Mouse (Mus musculus) lung, postnatal 0 days (tissue): ENCODE measurements around the gene Plekhh2.

ENCODE experiments used
- CTCF ChIP-seq: IDR thresholded peaks from 2 replicates; pipeline ENCODE4 v1.5.1; 2016; ENCODE audit warnings: antibody characterized with exemption, mild to moderate bottlenecking
- EP300 ChIP-seq: IDR thresholded peaks from 2 replicates; pipeline ENCODE4 v1.6.1; 2016; ENCODE audit warnings: antibody characterized with exemption, mild to moderate bottlenecking, control low read depth

GRCm38 (mm10) chr17:84569770-84570169 is 58.1 kb downstream of the Plekhh2 start:
- no peak for TF ChIP-seq CTCF
- TF ChIP-seq EP300, result no peak
